Mouse (Mus musculus) macrophage (primary cell): ENCODE results near the gene Cd68. TPM values are rescaled to one million over a fixed set of nuclear protein-coding genes. Genes with fewer than 3 reads are reported as not detected.

Source experiments
- polyA plus RNA-seq: library from polyadenylated mRNA; stranded (reverse); fragments of 250-400 nt; gene quantifications from 3 replicates; pipeline ENCODE4 v1.2.4, GENCODE M21; 2018; ENCODE audit warnings: inconsistent platforms

Gene Cd68
- polyA plus RNA-seq, 1 experiment from 2014 or later, result 8,261 TPM

Other genes starting within 250 kb of the Cd68 start
- 0.32 to 3.0 TPM (median 1.5 TPM) in 3 replicates for gene Dnah2, start 117.0 kb downstream of the Cd68 start, polyA plus RNA-seq
- 0.06 TPM in 1 of 3 replicates, not detected in the others for gene Efnb3, start 105.9 kb downstream of the Cd68 start, polyA plus RNA-seq
- gene Wrap53, start 85.9 kb downstream of the Cd68 start, polyA plus RNA-seq, result 4.4 to 5.0 TPM (median 5.0 TPM) in 3 replicates
- 32.6 to 59.9 TPM (median 52.5 TPM) in 3 replicates for gene Trp53, start 85.8 kb downstream of the Cd68 start, polyA plus RNA-seq
- gene Atp1b2, start 60.2 kb downstream of the Cd68 start, polyA plus RNA-seq, result not detected in 3 replicates
- not detected in 3 replicates for gene Shbg, start 48.2 kb downstream of the Cd68 start, polyA plus RNA-seq
- gene Sat2, start 44.1 kb downstream of the Cd68 start, polyA plus RNA-seq, result 1.6 to 2.2 TPM (median 1.6 TPM) in 3 replicates
- gene Fxr2, start 33.2 kb downstream of the Cd68 start, polyA plus RNA-seq, result 36.0 to 36.7 TPM (median 36.3 TPM) in 3 replicates
- gene Sox15, start 10.8 kb downstream of the Cd68 start, polyA plus RNA-seq, result 0.46 TPM in 1 of 3 replicates, not detected in the others
- 81.7 to 90.9 TPM (median 89.2 TPM) in 3 replicates for gene Mpdu1, start 3.5 kb downstream of the Cd68 start, polyA plus RNA-seq
- 683 to 1,306 TPM (median 693 TPM) in 3 replicates for gene Eif4a1, start 6.3 kb upstream of the Cd68 start, polyA plus RNA-seq
- gene Senp3, start 15.9 kb upstream of the Cd68 start, polyA plus RNA-seq, result 57.8 to 99.6 TPM (median 77.5 TPM) in 3 replicates
- gene Tnfsf13, start 19.6 kb upstream of the Cd68 start, polyA plus RNA-seq, result 16.4 to 43.4 TPM (median 40.3 TPM) in 3 replicates
- gene Tnfsf12, start 29.7 kb upstream of the Cd68 start, polyA plus RNA-seq, result 89.2 to 140 TPM (median 130 TPM) in 3 replicates
- gene Tnfsfm13, start 29.9 kb upstream of the Cd68 start, polyA plus RNA-seq, result 25.2 to 36.9 TPM (median 25.5 TPM) in 3 replicates
- gene Polr2a, start 92.5 kb upstream of the Cd68 start, polyA plus RNA-seq, result 63.4 to 133 TPM (median 79.6 TPM) in 3 replicates
- not detected in 3 replicates for gene Slc35g3, start 95.8 kb upstream of the Cd68 start, polyA plus RNA-seq
- 11.6 to 17.8 TPM (median 12.0 TPM) in 3 replicates for gene Zbtb4, start 99.8 kb upstream of the Cd68 start, polyA plus RNA-seq
- not detected in 3 replicates for gene Chrnb1, start 129.8 kb upstream of the Cd68 start, polyA plus RNA-seq
- 0.69 to 2.7 TPM (median 2.3 TPM) in 3 replicates for gene Fgf11, start 135.7 kb upstream of the Cd68 start, polyA plus RNA-seq
- not detected in 3 replicates for gene Tmem102, start 139.5 kb upstream of the Cd68 start, polyA plus RNA-seq
- gene Gm39566, start 149.1 kb upstream of the Cd68 start, polyA plus RNA-seq, result not detected in 3 replicates
- not detected in 3 replicates for gene Spem2, start 152.3 kb upstream of the Cd68 start, polyA plus RNA-seq
- gene Spem1, start 156.0 kb upstream of the Cd68 start, polyA plus RNA-seq, result not detected in 3 replicates
- gene Nlgn2, start 171.6 kb upstream of the Cd68 start, polyA plus RNA-seq, result 0.80 to 2.1 TPM (median 1.0 TPM) in 3 replicates
- gene Tmem256, start 172.4 kb upstream of the Cd68 start, polyA plus RNA-seq, result 71.2 to 302 TPM (median 269 TPM) in 3 replicates
- gene Plscr3, start 180.2 kb upstream of the Cd68 start, polyA plus RNA-seq, result 23.8 to 38.1 TPM (median 36.6 TPM) in 3 replicates
- not detected in 3 replicates for gene Tnk1, start 192.6 kb upstream of the Cd68 start, polyA plus RNA-seq
- gene Tmem95, start 211.9 kb upstream of the Cd68 start, polyA plus RNA-seq, result not detected in 3 replicates
- gene Kctd11, start 215.3 kb upstream of the Cd68 start, polyA plus RNA-seq, result 4.3 to 5.6 TPM (median 5.5 TPM) in 3 replicates
- 0.54 to 0.68 TPM (median 0.62 TPM) in 3 replicates for gene Acap1, start 229.4 kb upstream of the Cd68 start, polyA plus RNA-seq
- not detected in 3 replicates for gene 2810408A11Rik, start 234.8 kb upstream of the Cd68 start, polyA plus RNA-seq
- gene Neurl4, start 234.9 kb upstream of the Cd68 start, polyA plus RNA-seq, result 14.9 to 19.2 TPM (median 15.6 TPM) in 3 replicates
- 48.3 to 74.1 TPM (median 49.3 TPM) in 3 replicates for gene Gps2, start 247.7 kb upstream of the Cd68 start, polyA plus RNA-seq